Mouse (Mus musculus): Measurements from ENCODE around the gene Pigm.

Gene Pigm

GRCm38 (mm10) chr1:172349504-172349903, 26.8 kb upstream of the Pigm start:
- in situ Hi-C loops (cut with MboI; ENCODE audit: low pct_unique_long_range_greater_than_20kb in 1 of 2, low sequenced_read_pairs in 2 of 2, unreplicated experiment in 1 of 2): no loop called here

- in situ Hi-C loops (cut with MboI; ENCODE audit: low pct_unique_long_range_greater_than_20kb in 1 of 2, low sequenced_read_pairs in 2 of 2, unreplicated experiment in 1 of 2): no loop called here
Measured at GRCm38 (mm10) chr1:172349916-172350812, 26.2 kb upstream of the Pigm start.

- in situ Hi-C loops (cut with MboI; ENCODE audit: low pct_unique_long_range_greater_than_20kb in 1 of 2, low sequenced_read_pairs in 2 of 2, unreplicated experiment in 1 of 2): no loop called here
Measured at GRCm38 (mm10) chr1:172352001-172352400, 24.3 kb upstream of the Pigm start.

- in situ Hi-C loops (cut with MboI; ENCODE audit: low pct_unique_long_range_greater_than_20kb in 1 of 2, low sequenced_read_pairs in 2 of 2, unreplicated experiment in 1 of 2): no loop called here
Measured at GRCm38 (mm10) chr1:172352453-172352852, 23.9 kb upstream of the Pigm start.

- in situ Hi-C loops (cut with MboI; ENCODE audit: low pct_unique_long_range_greater_than_20kb in 1 of 2, low sequenced_read_pairs in 2 of 2, unreplicated experiment in 1 of 2): no loop called here
Measured at GRCm38 (mm10) chr1:172355336-172355735, 21.0 kb upstream of the Pigm start.

GRCm38 (mm10) chr1:172357550-172357949, 18.8 kb upstream of the Pigm start:
- in situ Hi-C loops (cut with MboI; ENCODE audit: low pct_unique_long_range_greater_than_20kb in 1 of 2, low sequenced_read_pairs in 2 of 2, unreplicated experiment in 1 of 2): no loop called here

- in situ Hi-C loops (cut with MboI; ENCODE audit: low pct_unique_long_range_greater_than_20kb in 1 of 2, low sequenced_read_pairs in 2 of 2, unreplicated experiment in 1 of 2): no loop called here
Measured at GRCm38 (mm10) chr1:172358341-172358740, 18.0 kb upstream of the Pigm start.

- in situ Hi-C loops (cut with MboI; ENCODE audit: low pct_unique_long_range_greater_than_20kb in 1 of 2, low sequenced_read_pairs in 2 of 2, unreplicated experiment in 1 of 2): no loop called here
Measured at GRCm38 (mm10) chr1:172364684-172365083, 11.7 kb upstream of the Pigm start.

- in situ Hi-C loops (cut with MboI; ENCODE audit: low pct_unique_long_range_greater_than_20kb in 1 of 2, low sequenced_read_pairs in 2 of 2, unreplicated experiment in 1 of 2): no loop called here
Measured at GRCm38 (mm10) chr1:172368768-172369418, 7.5 kb upstream of the Pigm start.

GRCm38 (mm10) chr1:172376758-172377458, 562 bp downstream of the Pigm start:
- in situ Hi-C loops (cut with MboI; ENCODE audit: low pct_unique_long_range_greater_than_20kb in 1 of 2, low sequenced_read_pairs in 2 of 2, unreplicated experiment in 1 of 2): no loop called here

GRCm38 (mm10) chr1:172380066-172380465, 3.7 kb downstream of the Pigm start:
- in situ Hi-C loops (cut with MboI; ENCODE audit: low pct_unique_long_range_greater_than_20kb in 1 of 2, low sequenced_read_pairs in 2 of 2, unreplicated experiment in 1 of 2): no loop called here

- in situ Hi-C loops (cut with MboI; ENCODE audit: low pct_unique_long_range_greater_than_20kb in 1 of 2, low sequenced_read_pairs in 2 of 2, unreplicated experiment in 1 of 2): no loop called here
Measured at GRCm38 (mm10) chr1:172382090-172382489, 5.7 kb downstream of the Pigm start.

GRCm38 (mm10) chr1:172387246-172387645, 10.9 kb downstream of the Pigm start:
- in situ Hi-C loops (cut with MboI; ENCODE audit: low pct_unique_long_range_greater_than_20kb in 1 of 2, low sequenced_read_pairs in 2 of 2, unreplicated experiment in 1 of 2): no loop called here

- in situ Hi-C loops (cut with MboI; ENCODE audit: low pct_unique_long_range_greater_than_20kb in 1 of 2, low sequenced_read_pairs in 2 of 2, unreplicated experiment in 1 of 2): no loop called here
Measured at GRCm38 (mm10) chr1:172390769-172391168, 14.4 kb downstream of the Pigm start.

- in situ Hi-C loops (cut with MboI; ENCODE audit: low pct_unique_long_range_greater_than_20kb in 1 of 2, low sequenced_read_pairs in 2 of 2, unreplicated experiment in 1 of 2): no loop called here
Measured at GRCm38 (mm10) chr1:172391807-172392581, 15.6 kb downstream of the Pigm start.

- in situ Hi-C loops (cut with MboI; ENCODE audit: low pct_unique_long_range_greater_than_20kb in 1 of 2, low sequenced_read_pairs in 2 of 2, unreplicated experiment in 1 of 2): no loop called here
Measured at GRCm38 (mm10) chr1:172392643-172393170, 16.4 kb downstream of the Pigm start.

GRCm38 (mm10) chr1:172393739-172394138, 17.4 kb downstream of the Pigm start:
- in situ Hi-C loops (cut with MboI; ENCODE audit: low pct_unique_long_range_greater_than_20kb in 1 of 2, low sequenced_read_pairs in 2 of 2, unreplicated experiment in 1 of 2): no loop called here

- in situ Hi-C loops (cut with MboI; ENCODE audit: low pct_unique_long_range_greater_than_20kb in 1 of 2, low sequenced_read_pairs in 2 of 2, unreplicated experiment in 1 of 2): no loop called here
Measured at GRCm38 (mm10) chr1:172396996-172397752, 20.8 kb downstream of the Pigm start.
